ENCODE assay signal across 8 mouse cellular contexts in the genomic region with DNA sequence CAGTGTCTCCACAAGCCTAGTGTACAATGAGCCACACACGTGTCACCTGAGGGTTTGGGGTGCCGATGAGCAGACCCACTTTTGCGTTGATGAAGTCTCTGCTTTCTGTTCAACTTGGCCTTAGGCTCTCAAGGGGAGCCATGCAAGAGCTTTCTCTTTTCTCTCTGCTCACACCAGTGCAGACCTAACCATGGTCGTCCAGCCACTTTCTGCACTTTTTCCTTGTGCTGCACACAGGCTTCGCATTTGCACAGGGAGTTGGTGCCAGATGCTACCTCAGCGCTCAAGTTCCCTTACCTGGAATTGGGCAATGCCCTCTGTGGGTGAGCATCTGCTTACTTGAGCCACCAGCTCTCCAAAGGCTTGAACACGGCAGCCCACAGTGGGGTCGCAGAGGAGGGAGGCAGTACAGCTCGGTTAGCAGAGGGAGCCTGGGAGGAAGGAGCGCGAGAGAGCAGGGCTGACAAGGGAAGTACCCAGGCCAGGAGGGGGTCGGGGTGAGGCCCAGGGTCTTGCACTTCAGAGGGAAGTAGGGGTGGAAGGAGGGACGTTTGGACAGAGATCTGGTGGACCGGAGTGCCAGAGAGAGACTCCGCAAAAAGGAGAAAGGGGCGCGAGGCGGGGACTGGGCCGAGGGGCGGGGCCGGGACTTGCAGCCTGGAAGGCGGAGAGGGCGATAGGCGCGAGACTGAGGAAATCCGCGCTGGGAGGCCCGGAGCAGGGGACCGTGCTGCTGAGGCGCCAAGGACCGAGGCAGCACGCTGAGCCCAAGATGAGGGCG. TPM values are rescaled to one million over a fixed set of nuclear protein-coding genes. Genes with fewer than 3 reads are reported as not detected.
DNase-seq lines count a peak whose midpoint lies in the region; ATAC-seq and TF ChIP-seq lines count a peak whose summit lies in the region.

A gene (plus strand): TSS at position 653 of the 781 bp plus-strand sequence.

- peak; percentile 92 for ATAC-seq in embryonic facial prominence, embryonic 11.5 days (replicated peaks; ENCODE audit: insufficient number of reproducible peaks, low FRiP score, low TSS enrichment, low read depth)
- ATAC-seq in heart, embryonic 13.5 days (ENCODE audit: extremely low read depth, insufficient number of reproducible peaks, low FRiP score, low TSS enrichment), result peak; percentile 49

- peak; percentile 48 for DNase-seq in ES-CJ7 (ENCODE audit: low read depth, low spot score)
- DNase-seq in adrenal gland, postnatal 25 days, result peak; percentile 63
- peak; percentile 86 for DNase-seq in embryonic facial prominence, embryonic 11.5 days (ENCODE audit: low spot score)
- DNase-seq in kidney, postnatal 14 days, result peak; percentile 49
- no peak for DNase-seq in layer of hippocampus, adult 11-12 months (ENCODE audit: low spot score)

- no peaks in the 10 kb centered on the region for H3K4me1 ChIP-seq in embryonic facial prominence, embryonic 11.5 days (ENCODE audit: control insufficient read depth, insufficient read depth, low read length)
- peaks cover 10% of the 10 kb centered on the region for H3K4me1 ChIP-seq in heart, embryonic 13.5 days
- H3K4me1 ChIP-seq in megakaryocyte, embryonic 14.5 days, result peaks cover 23% of the 10 kb centered on the region
- H3K4me1 ChIP-seq in small intestine, adult 2 months (ENCODE audit: control insufficient read depth, insufficient read depth, insufficient read length, low read length), result peaks cover 8% of the 10 kb centered on the region

- 4% methylated on average over 33 of the region's 33 CpGs for WGBS in embryonic facial prominence, embryonic 11.5 days
- 5% methylated on average over 33 of the region's 33 CpGs for WGBS in heart, embryonic 13.5 days
- WGBS in small intestine, adult 2 months, result 6% methylated on average over 33 of the region's 33 CpGs

- H3K36me3 ChIP-seq in embryonic facial prominence, embryonic 11.5 days (replicated peaks; ENCODE audit: control insufficient read depth, insufficient read depth, low read depth, low read length), result no peaks in the 10 kb centered on the region
- no peaks in the 10 kb centered on the region for H3K36me3 ChIP-seq in heart, embryonic 13.5 days
- no peaks in the 10 kb centered on the region for H3K36me3 ChIP-seq in megakaryocyte, embryonic 14.5 days (replicated peaks; ENCODE audit: low read length)
- H3K36me3 ChIP-seq in small intestine, adult 2 months (ENCODE audit: control insufficient read depth, insufficient read depth, low read length), result no peaks in the 10 kb centered on the region

- H3K27ac ChIP-seq in embryonic facial prominence, embryonic 11.5 days (replicated peaks; ENCODE audit: low read depth, low read length), result no peak within 1 kb of the TSS
- H3K27ac ChIP-seq in heart, embryonic 13.5 days (replicated peaks), result no peak within 1 kb of the TSS
- H3K27ac ChIP-seq in small intestine, adult 2 months (ENCODE audit: insufficient read depth, low read depth, low read length), result no peak within 1 kb of the TSS

- no peak for TF ChIP-seq CTCF in small intestine, adult 2 months (IDR thresholded peaks at IDR 0.05; ENCODE audit: extremely low read depth, insufficient read length, insufficient replicate concordance, low read depth, low read length)

- H3K4me3 ChIP-seq in embryonic facial prominence, embryonic 11.5 days (ENCODE audit: low read depth, low read length), result peak within 1 kb of the TSS; percentile 53
- H3K4me3 ChIP-seq in heart, embryonic 13.5 days, result peak within 1 kb of the TSS; percentile 65
- peak within 1 kb of the TSS; percentile 94 for H3K4me3 ChIP-seq in megakaryocyte, embryonic 14.5 days (replicated peaks)
- peak within 1 kb of the TSS; percentile 71 for H3K4me3 ChIP-seq in small intestine, adult 2 months (ENCODE audit: low read depth, low read length)

- no peaks in the 10 kb centered on the region for H3K9me3 ChIP-seq in embryonic facial prominence, embryonic 11.5 days (replicated peaks; ENCODE audit: control insufficient read depth, low read length)
- no peaks in the 10 kb centered on the region for H3K9me3 ChIP-seq in heart, embryonic 13.5 days
- H3K9me3 ChIP-seq in megakaryocyte, embryonic 14.5 days, result no peaks in the 10 kb centered on the region

- TF ChIP-seq POLR2A in small intestine, adult 2 months (IDR thresholded peaks at IDR 0.05; ENCODE audit: low read depth, low read length), result no peak

- H3K4me2 ChIP-seq in embryonic facial prominence, embryonic 11.5 days (ENCODE audit: low read depth, low read length), result peak within 1 kb of the TSS; percentile 89
- H3K4me2 ChIP-seq in heart, embryonic 13.5 days, result peak within 1 kb of the TSS; percentile 96

- peaks cover 2% of the 10 kb centered on the region; the same call in 1 of the 2 replicates for H3K27me3 ChIP-seq in embryonic facial prominence, embryonic 11.5 days (ENCODE audit: control insufficient read depth, insufficient read depth, low read length)
- H3K27me3 ChIP-seq in heart, embryonic 13.5 days (replicated peaks), result peaks cover 66% of the 10 kb centered on the region
- peaks cover 52% of the 10 kb centered on the region for H3K27me3 ChIP-seq in megakaryocyte, embryonic 14.5 days (replicated peaks)
- peaks cover 10% of the 10 kb centered on the region for H3K27me3 ChIP-seq in small intestine, adult 2 months (ENCODE audit: control insufficient read depth, insufficient read depth, low read length)

- peak within 1 kb of the TSS; percentile 73 for H3K9ac ChIP-seq in embryonic facial prominence, embryonic 11.5 days (replicated peaks; ENCODE audit: low read length)
- H3K9ac ChIP-seq in heart, embryonic 13.5 days, result peak within 1 kb of the TSS; percentile 78

RNA-seq across cellular contexts. Expression of the gene that starts here (rescaled TPM):
- total RNA-seq in adrenal gland, postnatal 25 days (2021), result 0.09 TPM in 1 of 2 replicates, not detected in the other
- polyA plus RNA-seq in embryonic facial prominence, embryonic 11.5 days (2014; fragmentation: Nextera tagmentation; extraction: Ambion mirVana), result 2.5 and 3.3 TPM in 2 replicates
- 0.71 and 1.2 TPM in 2 replicates for polyA plus RNA-seq in heart, embryonic 13.5 days (2015; fragmentation: Nextera tagmentation; extraction: Ambion mirVana)
- polyA plus RNA-seq in megakaryocyte, embryonic 14.5 days (2012; ENCODE audit: insufficient read depth, low replicate concordance), result 0.47 TPM in 1 of 2 replicates, not detected in the other
- 1.9 and 3.4 TPM in 2 replicates for polyA plus RNA-seq in small intestine, adult 2 months (2012; rRNA removed)

Comparison
In these comparisons a context has a peak if more than half of its experiments do, and no peak if none do; other contexts are left out.
1. Peak in DNase-seq in adrenal gland, postnatal 25 days; RNA of the gene not detected or under 1 TPM.